Mouse (Mus musculus): ENCODE measurements around the gene Drd1. TPM values are rescaled to one million over a fixed set of nuclear protein-coding genes. Genes with fewer than 3 reads are reported as not detected.

Drd1 gene
- total RNA-seq, 2 experiments from 2014 or later = 5.4 to 8.7 TPM

GRCm38 (mm10) chr13:54071011-54071410 is 15.5 kb upstream of the Drd1 start:
- no peak overlapping the region for H3K27ac ChIP-seq
- DNase-seq (ENCODE audit: low spot score in 2 of 2) = no peak
- H3K4me3 ChIP-seq = no peak overlapping the region
- TF ChIP-seq CTCF (conservative IDR thresholded peaks at IDR 0.05) = no peak

- DNase-seq (ENCODE audit: low spot score in 2 of 2) = no peak
- Histone ChIP-seq H3K27ac (peak overlapping the region; percentile 79), H3K4me3 (no peak overlapping the region)
- no peak for TF ChIP-seq CTCF (conservative IDR thresholded peaks at IDR 0.05)
Measured at GRCm38 (mm10) chr13:54067617-54068166, 12.2 kb upstream of the Drd1 start.

- no peak overlapping the region for H3K27ac ChIP-seq
- no peak for TF ChIP-seq CTCF (conservative IDR thresholded peaks at IDR 0.05)
- no peak for DNase-seq (ENCODE audit: low spot score in 2 of 2)
- H3K4me3 ChIP-seq = no peak overlapping the region
Measured at GRCm38 (mm10) chr13:54066081-54066746, 10.7 kb upstream of the Drd1 start.

- H3K27ac ChIP-seq = no peak overlapping the region
- TF ChIP-seq CTCF (conservative IDR thresholded peaks at IDR 0.05) = peak; percentile 80
- peak; percentile 50 to 59 for DNase-seq (ENCODE audit: low spot score in 2 of 2)
- no peak overlapping the region for H3K4me3 ChIP-seq
Measured at GRCm38 (mm10) chr13:54063292-54063691, 7.8 kb upstream of the Drd1 start.

DNA sequence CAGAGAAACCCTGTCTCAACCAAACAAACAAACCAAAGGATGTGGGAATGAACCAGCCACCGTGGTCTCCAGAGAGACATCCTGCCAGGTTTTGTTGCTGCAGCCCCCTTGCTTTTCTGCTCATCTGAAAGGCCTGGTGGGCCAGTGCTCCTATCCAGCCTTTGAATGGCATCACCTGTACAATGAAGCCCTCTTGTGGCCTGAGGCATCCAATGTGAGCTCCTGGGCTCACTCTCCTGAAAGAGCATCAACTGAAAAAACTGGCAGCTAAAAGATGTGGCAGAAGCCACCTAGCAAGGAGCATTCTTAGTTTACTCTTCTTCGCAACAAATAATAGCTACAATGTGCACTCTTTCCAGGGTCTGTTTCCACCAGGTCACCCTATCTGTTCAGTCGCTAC is 6.6 kb upstream of the Drd1 start:
- DNase-seq (ENCODE audit: low spot score in 2 of 2) = no peak
- H3K4me3 ChIP-seq = no peak overlapping the region
- TF ChIP-seq CTCF (conservative IDR thresholded peaks at IDR 0.05) = peak; percentile 58
- no peak overlapping the region for H3K27ac ChIP-seq

DNA sequence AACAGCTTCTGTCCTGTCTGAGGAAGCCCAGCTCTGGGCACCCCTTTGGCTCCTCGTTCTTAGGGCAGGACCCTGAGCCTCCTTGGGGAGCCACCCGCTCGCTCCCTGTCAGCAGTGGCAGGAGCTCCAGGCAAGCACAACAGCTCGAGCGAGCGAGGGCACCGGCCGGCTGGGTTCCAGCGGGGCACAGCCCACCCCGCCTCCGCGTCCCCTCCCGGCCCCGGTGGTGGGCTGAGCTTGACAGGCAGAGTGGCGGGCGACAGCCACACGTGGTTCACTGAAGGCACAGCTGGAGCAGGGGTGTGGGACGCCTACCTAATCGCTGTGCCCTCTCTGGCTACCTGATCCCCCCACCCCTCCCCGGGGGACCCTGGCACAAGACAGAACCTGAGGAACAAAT is 543 bp downstream of the Drd1 start:
- peak overlapping the region; percentile 66 for H3K4me3 ChIP-seq
- DNase-seq (ENCODE audit: low spot score in 2 of 2) = no peak
- H3K27ac ChIP-seq = peak overlapping the region; percentile 77
- TF ChIP-seq CTCF (conservative IDR thresholded peaks at IDR 0.05) = no peak

- no peak for TF ChIP-seq CTCF (conservative IDR thresholded peaks at IDR 0.05)
Measured at GRCm38 (mm10) chr13:54051641-54052040, 3.9 kb downstream of the Drd1 start.

DNA sequence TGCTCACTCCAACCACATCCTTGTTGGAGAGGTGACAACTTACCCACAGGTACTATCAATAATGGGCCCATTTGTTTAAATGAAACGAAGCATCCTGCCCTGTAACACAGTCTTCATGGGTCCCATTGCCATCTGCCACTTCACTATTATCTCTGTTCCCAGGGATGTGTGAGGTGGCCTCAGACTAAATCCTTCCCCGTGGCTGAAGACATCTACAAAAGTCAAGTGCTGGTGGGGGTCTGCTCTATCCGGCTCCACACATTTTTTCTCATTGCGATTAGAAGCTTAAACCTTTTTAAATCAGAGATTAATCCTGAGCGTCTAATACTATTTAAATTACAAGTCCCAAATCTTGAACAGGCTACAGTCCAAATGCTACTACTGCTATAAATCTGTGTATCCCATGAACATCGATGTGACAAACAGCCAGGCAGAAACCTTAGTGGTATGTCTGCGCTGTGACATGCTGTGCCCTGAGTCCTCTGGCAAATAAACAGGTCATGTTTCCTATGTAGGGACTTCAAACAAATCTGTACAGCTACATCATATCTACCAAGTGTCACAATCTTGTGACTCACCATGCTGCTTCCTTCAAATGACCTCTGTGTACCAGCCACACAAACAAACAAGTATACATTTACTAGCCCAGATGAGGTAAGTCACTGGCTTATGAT is 6.7 kb downstream of the Drd1 start:
- Histone ChIP-seq H3K4me3 (no peak overlapping the region), H3K27ac (no peak overlapping the region)
- TF ChIP-seq CTCF (conservative IDR thresholded peaks at IDR 0.05) = no peak

More at GRCm38 (mm10) chr13:54051641-54052040, 3.9 kb downstream of the Drd1 start:
- H3K4me3 ChIP-seq = 0 out of 2 replicates have a peak overlapping the region, but pooled peaks have one; percentile 0
- H3K27ac ChIP-seq = no peak overlapping the region
- DNase-seq (ENCODE audit: low spot score in 2 of 2) = no peak

DNA sequence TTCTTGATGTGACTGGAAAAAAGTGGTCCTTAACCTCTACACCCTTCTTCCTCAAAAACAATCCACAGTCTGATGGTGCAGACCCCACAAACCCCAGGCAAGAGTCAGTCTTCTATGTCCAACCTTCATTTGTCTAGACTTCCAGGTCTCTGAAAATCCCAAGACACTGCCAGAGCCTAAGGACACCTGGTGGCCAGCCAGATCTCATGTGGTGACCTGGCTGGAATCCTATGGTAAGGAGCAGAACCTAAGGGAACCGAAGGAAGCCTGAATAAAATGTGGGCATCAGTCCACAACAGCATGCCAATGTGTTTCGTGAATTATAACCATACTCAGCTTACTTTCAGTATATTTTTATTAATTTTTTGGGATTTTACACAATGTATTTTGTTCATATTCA is 15.2 kb downstream of the Drd1 start:
- no peak overlapping the region for H3K4me3 ChIP-seq
- DNase-seq (ENCODE audit: low spot score in 2 of 2) = no peak
- no peak for TF ChIP-seq CTCF (conservative IDR thresholded peaks at IDR 0.05)
- no peak overlapping the region for H3K27ac ChIP-seq

More for the DNA sequence above, 6.7 kb downstream of the Drd1 start:
- no peak for DNase-seq (ENCODE audit: low spot score in 2 of 2)

DNA sequence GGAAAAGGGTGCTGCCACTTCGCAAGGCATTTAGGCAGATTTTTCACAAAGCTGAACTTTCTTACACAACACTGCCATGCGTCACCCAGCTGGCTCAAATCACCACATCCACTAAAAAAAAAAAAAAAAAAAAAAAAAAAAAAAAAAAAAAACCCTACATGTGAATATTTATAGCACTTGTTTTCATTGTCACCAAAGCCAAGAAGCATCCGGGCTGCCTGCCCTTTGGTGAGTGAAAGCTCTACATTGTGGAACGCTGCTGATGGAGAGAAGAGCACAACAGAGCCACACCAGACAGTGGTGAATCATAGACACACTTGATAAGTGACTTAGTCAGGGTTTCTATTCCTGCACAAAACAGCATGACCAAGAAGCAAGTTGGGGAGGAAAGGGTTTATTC is 17.6 kb downstream of the Drd1 start:
- no peak for TF ChIP-seq CTCF (conservative IDR thresholded peaks at IDR 0.05)
- Histone ChIP-seq H3K27ac (no peak overlapping the region), H3K4me3 (no peak overlapping the region)
- DNase-seq (ENCODE audit: low spot score in 2 of 2) = no peak

DNA sequence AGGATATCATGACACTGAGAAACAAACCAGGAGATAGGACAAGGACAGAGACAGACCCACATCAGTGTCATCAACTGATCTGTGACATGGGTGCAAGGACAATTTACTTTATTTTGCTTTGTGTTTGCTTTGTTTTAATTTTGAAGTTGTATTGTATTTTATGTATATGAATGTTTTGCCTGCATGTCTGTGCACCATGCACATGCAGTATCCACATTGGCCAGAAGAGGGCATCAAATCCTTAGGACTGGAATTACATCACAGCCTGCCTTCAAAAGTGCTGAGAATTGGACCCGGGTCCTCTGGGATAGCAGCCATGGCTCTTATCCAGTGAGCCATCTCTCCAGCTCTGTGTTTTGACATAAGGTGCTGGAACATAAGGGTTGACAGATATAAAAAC is 20.0 kb downstream of the Drd1 start:
- Histone ChIP-seq H3K4me3 (no peak overlapping the region), H3K27ac (no peak overlapping the region)
- DNase-seq (ENCODE audit: low spot score in 2 of 2) = no peak
- peak; percentile 72 for TF ChIP-seq CTCF (conservative IDR thresholded peaks at IDR 0.05)

- Histone ChIP-seq H3K27ac (no peak overlapping the region), H3K4me3 (no peak overlapping the region)
- no peak for TF ChIP-seq CTCF (conservative IDR thresholded peaks at IDR 0.05)
- DNase-seq (ENCODE audit: low spot score in 2 of 2) = no peak
Measured at GRCm38 (mm10) chr13:54033653-54034052, 21.9 kb downstream of the Drd1 start.

GRCm38 (mm10) chr13:54027079-54027478 is 28.4 kb downstream of the Drd1 start:
- TF ChIP-seq CTCF (conservative IDR thresholded peaks at IDR 0.05) = no peak
- DNase-seq (ENCODE audit: low spot score in 2 of 2) = no peak
- H3K27ac ChIP-seq = no peak overlapping the region
- no peak overlapping the region for H3K4me3 ChIP-seq
